Mouse (Mus musculus) heart, embryonic 10.5 days (tissue): ENCODE measurements around the gene Plekhf1. TPM values are rescaled to one million over a fixed set of nuclear protein-coding genes. Genes with fewer than 3 reads are reported as not detected.
A peak's percentile ranks its signal among the peaks of the same experiment; 100 is the strongest.

Experiments
- DNase-seq: peaks from one replicate; pipeline ENCODE4 v3.0.0-alpha.2; 2017; ENCODE audit warnings: low spot score
- H3K27ac ChIP-seq: fragments of 300-500 bp; sonication (generic); 2 replicates; pipeline ENCODE4 v1.5.1; 2016; ENCODE audit warnings: mild to moderate bottlenecking
- H3K27me3 ChIP-seq: fragments of 300-500 bp; sonication (generic); 2 replicates; pipeline ENCODE4 v1.6.1; 2016; ENCODE audit warnings: mild to moderate bottlenecking; ENCODE audit not compliant: poor library complexity, insufficient read depth, severe bottlenecking
- H3K36me3 ChIP-seq: fragments of 300-500 bp; sonication (generic); 2 replicates; pipeline ENCODE4 v1.6.1; 2016; ENCODE audit warnings: mild to moderate bottlenecking, moderate library complexity
- H3K4me1 ChIP-seq: fragments of 300-500 bp; sonication (generic); 2 replicates; pipeline ENCODE4 v1.6.1; 2016; ENCODE audit warnings: mild to moderate bottlenecking
- H3K4me3 ChIP-seq: fragments of 300-500 bp; sonication (generic); 2 replicates; pipeline ENCODE4 v1.5.1; 2016; ENCODE audit warnings: mild to moderate bottlenecking, moderate library complexity
- H3K9me3 ChIP-seq: fragments of 300-500 bp; sonication (generic); 2 replicates; pipeline ENCODE4 v1.6.1; 2016; ENCODE audit warnings: mild to moderate bottlenecking, moderate library complexity
- WGBS: fragments of 180-500 bp; shearing (Covaris S2); methylation state at CpG from one replicate; pipeline ENCODE4 v1.1.7; 2016; 5-methylcytosine and 5-hydroxymethylcytosine counted together
- polyA plus RNA-seq: library from polyadenylated mRNA; unstranded; fragments of >200 nt; fragmentation: Nextera tagmentation; extraction: Ambion mirVana; gene quantifications from 2 replicates; pipeline ENCODE4 v1.2.1, GENCODE M21; 2016

Plekhf1 gene
- polyA plus RNA-seq, 1 experiment from 2014 or later: 2.2 TPM

GRCm38 (mm10) chr7:38236400-38237105, 8.7 kb upstream of the Plekhf1 start:
- 40% methylated on average over 11 of the region's 11 CpGs for WGBS
- H3K4me1 ChIP-seq: no peaks in the 10 kb centered on the region
- no peaks in the 10 kb centered on the region for H3K9me3 ChIP-seq

GRCm38 (mm10) chr7:38230285-38230684, 2.5 kb upstream of the Plekhf1 start:
- Histone ChIP-seq H3K27me3 (peaks cover 16% of the 10 kb centered on the region; the same call in 1 of the 2 replicates), H3K4me3 (no peak overlapping the region), H3K36me3 (no peaks in the 10 kb centered on the region), H3K27ac (no peak overlapping the region), H3K4me1 (peaks cover 6% of the 10 kb centered on the region; the same call in 1 of the 2 replicates), H3K9me3 (no peaks in the 10 kb centered on the region)
- WGBS: 12% methylated on average over 8 of the region's 8 CpGs
- no peak for DNase-seq

More at GRCm38 (mm10) chr7:38236400-38237105, 8.7 kb upstream of the Plekhf1 start:
- no peak overlapping the region for H3K27ac ChIP-seq
- no peak for DNase-seq
- no peak overlapping the region for H3K4me3 ChIP-seq
- no peaks in the 10 kb centered on the region for H3K27me3 ChIP-seq
- no peaks in the 10 kb centered on the region for H3K36me3 ChIP-seq

GRCm38 (mm10) chr7:38228329-38228728, 513 bp upstream of the Plekhf1 start:
- no peak for DNase-seq
- Histone ChIP-seq H3K4me3 (peak overlapping the region; percentile 79), H3K9me3 (no peaks in the 10 kb centered on the region), H3K4me1 (peaks cover 15% of the 10 kb centered on the region), H3K27me3 (peaks cover 16% of the 10 kb centered on the region; the same call in 1 of the 2 replicates), H3K27ac (peak overlapping the region; percentile 84; the same call in 1 of the 2 replicates), H3K36me3 (no peaks in the 10 kb centered on the region)
- WGBS: 26% methylated on average over 8 of the region's 8 CpGs

GRCm38 (mm10) chr7:38227181-38227899, 476 bp downstream of the Plekhf1 start:
- H3K4me3 ChIP-seq: peak overlapping the region; percentile 79
- H3K36me3 ChIP-seq: no peaks in the 10 kb centered on the region
- peaks cover 15% of the 10 kb centered on the region for H3K4me1 ChIP-seq
- H3K27me3 ChIP-seq: peaks cover 16% of the 10 kb centered on the region; the same call in 1 of the 2 replicates
- no peaks in the 10 kb centered on the region for H3K9me3 ChIP-seq
- 2% methylated on average over 25 of the region's 25 CpGs for WGBS
- peak overlapping the region; percentile 84 for H3K27ac ChIP-seq
- DNase-seq: peak; percentile 83

GRCm38 (mm10) chr7:38226226-38226625, 1.6 kb downstream of the Plekhf1 start:
- Histone ChIP-seq H3K4me3 (no peak overlapping the region), H3K27me3 (peaks cover 16% of the 10 kb centered on the region; the same call in 1 of the 2 replicates), H3K27ac (no peak overlapping the region), H3K4me1 (peaks cover 15% of the 10 kb centered on the region), H3K36me3 (peaks cover 5% of the 10 kb centered on the region), H3K9me3 (no peaks in the 10 kb centered on the region; the same call in 1 of the 2 replicates)
- 70% methylated on average over 2 of the region's 2 CpGs for WGBS
- DNase-seq: no peak

- H3K36me3 ChIP-seq: peaks cover 12% of the 10 kb centered on the region
- DNase-seq: no peak
- H3K4me3 ChIP-seq: no peak overlapping the region
- no peaks in the 10 kb centered on the region; the same call in 1 of the 2 replicates for H3K9me3 ChIP-seq
- peak overlapping the region; percentile 37; the same call in 1 of the 2 replicates for H3K27ac ChIP-seq
- 67% methylated on average over 13 of the region's 13 CpGs for WGBS
- H3K27me3 ChIP-seq: peaks cover 9% of the 10 kb centered on the region; the same call in 1 of the 2 replicates
- peaks cover 21% of the 10 kb centered on the region for H3K4me1 ChIP-seq
Observed at GRCm38 (mm10) chr7:38224577-38225369, 3.0 kb downstream of the Plekhf1 start.

GRCm38 (mm10) chr7:38220866-38221265, 7.0 kb downstream of the Plekhf1 start:
- 92% methylated on average over 7 of the region's 7 CpGs for WGBS
- no peaks in the 10 kb centered on the region for H3K27me3 ChIP-seq
- H3K27ac ChIP-seq: no peak overlapping the region
- H3K4me3 ChIP-seq: no peak overlapping the region
- H3K4me1 ChIP-seq: peaks cover 24% of the 10 kb centered on the region
- H3K36me3 ChIP-seq: peaks cover 12% of the 10 kb centered on the region
- H3K9me3 ChIP-seq: no peaks in the 10 kb centered on the region; the same call in 1 of the 2 replicates
- no peak for DNase-seq

GRCm38 (mm10) chr7:38219526-38219925, 8.3 kb downstream of the Plekhf1 start:
- Histone ChIP-seq H3K4me1 (peaks cover 16% of the 10 kb centered on the region), H3K9me3 (no peaks in the 10 kb centered on the region; the same call in 1 of the 2 replicates), H3K27ac (no peak overlapping the region), H3K27me3 (no peaks in the 10 kb centered on the region), H3K36me3 (peaks cover 12% of the 10 kb centered on the region), H3K4me3 (no peak overlapping the region)
- WGBS: 76% methylated on average over 4 of the region's 4 CpGs
- no peak for DNase-seq

- Histone ChIP-seq H3K4me1 (peaks cover 19% of the 10 kb centered on the region), H3K4me3 (no peak overlapping the region), H3K9me3 (no peaks in the 10 kb centered on the region; the same call in 1 of the 2 replicates), H3K27me3 (no peaks in the 10 kb centered on the region), H3K27ac (no peak overlapping the region), H3K36me3 (peaks cover 12% of the 10 kb centered on the region)
- no peak for DNase-seq
- WGBS: 76% methylated on average over 8 of the region's 8 CpGs
Observed at GRCm38 (mm10) chr7:38218631-38219367, 9.0 kb downstream of the Plekhf1 start.

GRCm38 (mm10) chr7:38217417-38218171, 10.2 kb downstream of the Plekhf1 start:
- Histone ChIP-seq H3K4me1 (peaks cover 27% of the 10 kb centered on the region), H3K27ac (no peak overlapping the region), H3K9me3 (no peaks in the 10 kb centered on the region; the same call in 1 of the 2 replicates), H3K4me3 (no peak overlapping the region), H3K27me3 (no peaks in the 10 kb centered on the region), H3K36me3 (peaks cover 12% of the 10 kb centered on the region)
- WGBS: 65% methylated on average over 5 of the region's 5 CpGs
- no peak for DNase-seq

- Histone ChIP-seq H3K9me3 (no peaks in the 10 kb centered on the region), H3K27ac (no peak overlapping the region), H3K4me1 (peaks cover 37% of the 10 kb centered on the region), H3K27me3 (no peaks in the 10 kb centered on the region), H3K36me3 (peaks cover 1% of the 10 kb centered on the region; the same call in 1 of the 2 replicates), H3K4me3 (no peak overlapping the region)
- no peak for DNase-seq
- WGBS: 89% methylated on average over 6 of the region's 6 CpGs
Observed at GRCm38 (mm10) chr7:38215697-38216096, 12.1 kb downstream of the Plekhf1 start.
